Mouse (Mus musculus): Measurements from ENCODE around the gene Kcnk15.

Kcnk15 gene

GRCm38 (mm10) chr2:163853461-163853901 lies at the start of gene Kcnk15:
Gene Kcnk15, plus strand, starts transcription at chr2:163853651.
- DNase-seq (ENCODE audit: extremely low spot score, low spot score) = peak; percentile 37

- DNase-seq (ENCODE audit: extremely low spot score, low spot score) = no peak
Measured at GRCm38 (mm10) chr2:163803838-163804237, 49.6 kb upstream of the Kcnk15 start.

DNA sequence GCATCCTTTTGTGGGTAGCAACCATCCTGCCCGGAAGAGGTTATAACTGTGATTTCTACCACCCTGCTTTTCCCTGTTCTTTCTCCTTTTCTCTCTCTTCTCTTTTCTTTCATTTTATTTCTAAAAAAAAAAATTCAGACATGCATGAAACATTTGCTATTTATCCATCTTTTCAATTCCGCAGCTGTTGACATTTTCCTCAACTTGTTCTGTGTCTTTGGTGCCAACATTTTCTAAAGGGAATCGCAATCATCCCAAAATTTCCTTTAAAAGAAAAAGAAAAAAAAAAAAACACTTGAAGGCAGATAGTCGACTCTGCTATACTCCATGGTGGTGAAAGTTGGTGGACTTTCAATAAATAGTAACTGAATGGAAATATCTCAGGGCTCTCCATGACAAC lies 44.3 kb upstream of the Kcnk15 start:
- DNase-seq (ENCODE audit: extremely low spot score, low spot score) = no peak

DNA sequence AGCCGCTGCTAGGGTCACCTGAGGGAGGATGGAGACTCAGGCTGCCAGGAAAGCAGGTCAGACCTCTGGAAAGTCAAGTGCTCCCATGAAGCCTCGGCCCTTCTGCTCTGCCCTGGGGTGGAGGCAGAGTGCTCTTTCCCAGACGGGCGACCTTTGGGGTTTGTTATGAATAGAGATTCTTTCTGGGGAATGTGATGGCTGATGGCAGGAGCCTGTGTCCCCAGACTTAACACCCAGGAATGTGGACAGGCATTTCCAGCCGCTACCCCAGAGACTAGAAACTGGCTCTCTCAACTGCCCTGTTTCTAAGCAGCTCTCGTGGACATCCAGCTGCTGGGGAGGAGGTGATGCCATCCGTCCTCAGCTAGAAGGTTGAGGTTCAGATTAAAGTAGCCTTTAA lies 43.7 kb upstream of the Kcnk15 start:
- DNase-seq (ENCODE audit: extremely low spot score, low spot score) = no peak

- DNase-seq (ENCODE audit: extremely low spot score, low spot score) = no peak
Measured at GRCm38 (mm10) chr2:163813077-163813476, 40.4 kb upstream of the Kcnk15 start.

GRCm38 (mm10) chr2:163814739-163815465 lies 38.5 kb upstream of the Kcnk15 start:
- no peak for DNase-seq (ENCODE audit: extremely low spot score, low spot score)

GRCm38 (mm10) chr2:163820607-163821006 lies 32.8 kb upstream of the Kcnk15 start, which contains the start of gene Ccn5:
Gene Ccn5, plus strand, starts transcription at chr2:163820861.
- DNase-seq (ENCODE audit: extremely low spot score, low spot score) = no peak

- DNase-seq (ENCODE audit: extremely low spot score, low spot score) = peak; percentile 64
Measured at GRCm38 (mm10) chr2:163823248-163823647, 30.2 kb upstream of the Kcnk15 start.

- DNase-seq (ENCODE audit: extremely low spot score, low spot score) = peak; percentile 47
Measured at GRCm38 (mm10) chr2:163823771-163824170, 29.7 kb upstream of the Kcnk15 start.

DNA sequence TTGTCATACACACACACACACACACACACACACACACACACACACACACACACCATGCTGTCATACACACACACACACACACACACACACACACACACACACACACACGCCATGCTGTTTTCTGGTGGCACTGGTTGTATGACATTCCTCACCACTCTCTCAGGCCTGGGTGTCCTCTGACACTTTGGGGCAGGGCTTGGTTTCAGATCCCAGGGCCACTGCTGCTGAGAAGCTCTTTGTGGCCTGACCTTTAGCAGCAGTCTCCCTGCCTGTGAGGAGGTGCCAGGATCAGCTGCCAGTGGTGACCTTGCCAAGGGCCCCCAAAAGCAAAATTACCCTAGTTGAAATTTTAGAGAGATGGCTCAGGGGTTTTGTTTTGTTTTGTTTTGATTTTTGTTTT lies 27.6 kb upstream of the Kcnk15 start:
- DNase-seq (ENCODE audit: extremely low spot score, low spot score) = no peak

DNA sequence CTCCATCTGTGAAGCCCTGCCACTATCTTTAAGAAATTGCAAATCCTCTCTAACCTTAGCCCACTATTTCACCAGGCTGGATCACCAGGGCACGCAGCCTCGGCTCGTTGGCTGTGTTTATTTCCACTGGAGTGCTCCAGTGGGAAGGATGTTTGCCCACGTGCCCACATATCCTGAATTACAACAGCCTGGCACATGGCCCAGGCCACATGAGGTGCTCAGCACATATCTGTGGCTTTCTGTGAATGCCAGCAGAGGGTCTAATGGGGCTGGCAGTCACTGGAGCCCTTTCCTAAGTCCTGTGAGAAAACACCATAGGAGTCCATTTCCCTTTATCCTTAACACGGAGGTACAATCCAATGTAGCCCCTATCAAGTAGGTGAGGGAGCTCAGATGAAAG lies 27.0 kb upstream of the Kcnk15 start:
- no peak for DNase-seq (ENCODE audit: extremely low spot score, low spot score)

GRCm38 (mm10) chr2:163831163-163831562 lies 22.3 kb upstream of the Kcnk15 start:
- DNase-seq (ENCODE audit: extremely low spot score, low spot score) = no peak

- DNase-seq (ENCODE audit: extremely low spot score, low spot score) = peak; percentile 72
Measured at GRCm38 (mm10) chr2:163838043-163838442, 15.4 kb upstream of the Kcnk15 start.

DNA sequence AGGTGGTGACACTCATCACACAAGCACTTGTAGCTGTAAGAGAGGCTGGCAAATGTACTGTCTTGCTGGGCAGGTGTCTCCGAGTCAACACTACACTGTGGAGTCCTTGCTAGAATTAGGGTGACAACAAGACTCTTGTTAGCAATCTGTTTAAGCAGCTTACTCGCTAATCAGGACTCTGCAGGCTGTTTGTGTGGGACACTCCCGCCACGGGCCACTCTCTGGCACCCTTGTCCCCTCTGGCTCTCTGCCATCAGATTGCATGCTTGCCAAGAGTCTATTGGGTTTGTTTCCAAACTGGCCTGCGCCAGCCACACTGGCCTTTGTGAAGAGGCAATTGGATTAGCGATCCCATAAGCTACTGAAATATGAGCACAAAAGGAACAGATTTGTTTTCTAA lies 13.9 kb upstream of the Kcnk15 start:
- no peak for DNase-seq (ENCODE audit: extremely low spot score, low spot score)

DNA sequence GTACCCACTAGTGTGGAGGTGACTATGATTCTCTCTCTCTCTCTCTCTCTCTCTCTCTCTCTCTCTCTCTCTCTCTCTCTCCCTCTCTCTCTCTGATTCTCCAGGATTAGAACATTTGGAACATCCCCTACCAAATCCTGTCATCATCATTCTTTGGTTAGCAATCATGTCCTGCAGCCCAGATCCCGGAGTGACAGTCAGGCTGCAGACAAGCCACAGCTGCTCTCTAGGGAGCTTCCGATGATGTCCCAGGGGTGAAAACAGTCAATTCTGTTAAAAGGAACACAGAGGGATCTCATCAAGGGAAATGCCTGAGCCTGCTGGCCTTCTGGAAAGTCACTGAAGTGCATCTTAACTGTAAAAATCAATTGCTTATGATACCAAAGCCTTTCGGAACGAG lies 11.4 kb upstream of the Kcnk15 start:
- DNase-seq (ENCODE audit: extremely low spot score, low spot score) = no peak

GRCm38 (mm10) chr2:163857233-163857632 lies 3.8 kb downstream of the Kcnk15 start:
- no peak for DNase-seq (ENCODE audit: extremely low spot score, low spot score)

GRCm38 (mm10) chr2:163858254-163858947 lies 5.0 kb downstream of the Kcnk15 start:
- DNase-seq (ENCODE audit: extremely low spot score, low spot score) = peak; percentile 72

- DNase-seq (ENCODE audit: extremely low spot score, low spot score) = no peak
Measured at GRCm38 (mm10) chr2:163865311-163865710, 11.9 kb downstream of the Kcnk15 start.

DNA sequence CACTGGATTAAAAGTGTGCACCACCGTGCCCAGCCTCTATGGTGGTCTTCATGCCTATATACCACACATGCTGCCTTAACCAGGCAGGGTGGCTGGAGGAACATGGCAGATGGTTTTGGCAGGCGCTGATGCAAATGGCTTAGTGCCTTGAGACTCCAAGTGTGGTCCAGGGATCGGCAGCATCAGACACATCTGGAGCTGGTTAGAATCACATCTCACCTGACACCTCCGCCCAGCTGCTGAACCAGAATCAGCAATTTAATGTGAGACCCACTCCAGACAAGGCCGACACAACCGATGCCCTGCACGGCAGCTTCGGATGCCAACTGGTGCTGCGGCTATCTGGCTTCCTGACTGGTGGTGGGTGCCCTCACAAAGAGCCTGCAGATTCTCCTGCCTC lies 12.6 kb downstream of the Kcnk15 start:
- no peak for DNase-seq (ENCODE audit: extremely low spot score, low spot score)

DNA sequence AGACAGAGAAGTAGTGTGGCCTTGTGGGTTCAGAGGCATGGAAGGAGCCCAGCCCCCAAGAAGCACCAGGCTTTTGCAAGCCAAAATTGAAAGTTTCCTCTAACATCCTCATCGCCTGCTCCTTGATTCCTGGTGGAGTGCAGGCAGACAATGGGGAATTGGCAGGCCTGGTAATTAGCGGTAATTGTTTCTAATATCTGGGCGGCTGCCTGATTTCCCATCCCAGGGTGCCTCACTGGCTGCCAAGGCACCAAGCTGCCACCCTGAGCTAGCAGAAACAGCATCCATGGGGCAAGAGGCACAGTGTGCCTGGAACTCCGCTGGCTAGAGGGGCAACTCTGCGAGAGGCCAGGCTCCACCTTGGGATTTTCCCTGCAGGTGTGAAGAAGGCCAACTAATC lies 16.3 kb downstream of the Kcnk15 start:
- no peak for DNase-seq (ENCODE audit: extremely low spot score, low spot score)

GRCm38 (mm10) chr2:163871266-163871665 lies 17.8 kb downstream of the Kcnk15 start:
- no peak for DNase-seq (ENCODE audit: extremely low spot score, low spot score)

- no peak for DNase-seq (ENCODE audit: extremely low spot score, low spot score)
Measured at GRCm38 (mm10) chr2:163871906-163872305, 18.5 kb downstream of the Kcnk15 start.

DNA sequence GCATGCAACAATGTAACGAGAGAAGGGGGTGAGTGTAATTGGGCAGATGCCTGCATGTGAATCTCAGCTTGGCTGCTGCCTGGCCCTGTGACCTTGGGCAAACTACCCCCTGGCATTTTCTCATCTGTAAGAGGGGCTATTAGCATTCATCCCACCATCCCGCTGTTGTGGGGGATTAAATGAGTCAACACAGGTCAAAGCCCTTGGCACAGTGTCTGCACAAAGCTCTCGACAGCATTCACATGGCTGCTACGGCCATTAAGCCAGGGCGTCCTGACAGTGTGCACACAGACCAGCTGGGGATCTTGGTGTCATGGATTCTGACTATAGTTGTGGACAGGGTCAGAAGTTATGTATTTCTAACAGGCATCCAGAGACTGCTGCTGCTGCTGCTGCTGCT lies 21.4 kb downstream of the Kcnk15 start:
- DNase-seq (ENCODE audit: extremely low spot score, low spot score) = no peak
